Mouse (Mus musculus) kidney, postnatal 4 days (tissue): Measurements from ENCODE around the gene Gm5538.
A peak's percentile ranks its signal among the peaks of the same experiment; 100 is the strongest.

Experiments used
- DNase-seq, 2 experiments: peaks; one replicate each; pipeline ENCODE4 v3.0.0; 2021; ENCODE audit warnings: mixed read lengths in 2 of 2

Gm5538 gene

DNA sequence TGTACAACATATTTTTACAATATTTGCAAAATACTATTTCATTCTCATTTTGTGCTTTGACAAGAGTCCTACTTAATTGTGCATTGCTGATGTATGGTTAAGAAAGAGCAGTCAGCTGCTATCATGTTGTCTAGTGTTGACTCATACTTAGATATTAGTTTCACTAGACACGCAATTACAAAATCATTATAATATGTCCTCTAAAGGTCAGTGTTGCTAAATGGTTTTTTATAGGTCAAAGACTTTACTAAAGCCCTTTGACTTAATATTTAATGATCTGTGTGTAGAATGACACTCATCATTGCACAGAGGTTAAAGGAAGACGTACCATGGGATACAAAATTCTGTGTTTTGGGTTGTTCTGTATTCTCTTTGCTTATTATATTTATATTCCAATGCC lies at the start of gene Gm5538:
TSS of gene Gm5538 (plus strand) at position 301 of the 400 bp plus-strand sequence.
- no peak for DNase-seq

DNA sequence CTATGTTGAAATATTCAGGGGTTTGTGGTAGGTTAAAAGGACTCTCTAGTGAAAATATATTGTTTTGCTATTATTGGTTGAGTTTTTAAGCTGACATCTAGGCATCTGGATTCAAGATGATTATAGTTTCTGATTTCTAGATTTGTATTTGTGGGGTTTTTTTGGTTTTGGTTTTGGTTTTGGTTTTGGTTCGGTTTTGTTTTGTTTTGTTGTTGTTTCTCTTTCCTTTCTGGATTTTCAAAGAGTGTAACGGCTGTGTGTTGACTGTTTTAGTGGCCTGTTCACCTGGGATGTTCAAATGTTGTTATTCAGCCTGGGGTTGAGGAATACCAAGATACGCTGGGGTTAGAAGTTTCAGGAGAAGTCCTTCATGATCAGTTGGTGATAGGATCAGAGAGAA lies 32.2 kb upstream of the Gm5538 start:
- DNase-seq = no peak

DNA sequence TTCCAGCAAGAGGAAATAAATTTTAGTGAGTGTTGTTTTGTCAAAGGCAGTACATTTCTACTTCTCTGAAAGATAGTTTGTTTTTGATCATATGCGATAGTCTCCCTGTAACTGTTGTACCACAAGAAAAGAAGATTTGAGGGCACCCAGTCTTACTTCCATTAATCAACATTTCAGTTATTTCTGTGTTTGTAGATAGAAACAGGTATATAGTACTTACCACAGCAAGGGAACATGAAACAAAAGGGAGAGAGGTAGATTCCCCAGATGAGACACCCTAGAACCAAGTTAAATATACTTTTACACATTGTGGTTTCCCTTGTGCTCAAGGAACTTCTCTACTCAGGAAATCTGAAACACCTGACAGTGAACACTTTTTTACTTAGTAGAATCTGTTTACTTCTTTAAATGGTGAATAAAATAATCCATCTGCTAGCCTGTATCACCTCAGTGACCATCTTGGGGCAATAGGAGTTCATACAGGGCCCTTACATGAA lies 26.9 kb upstream of the Gm5538 start:
- DNase-seq = no peak

DNA sequence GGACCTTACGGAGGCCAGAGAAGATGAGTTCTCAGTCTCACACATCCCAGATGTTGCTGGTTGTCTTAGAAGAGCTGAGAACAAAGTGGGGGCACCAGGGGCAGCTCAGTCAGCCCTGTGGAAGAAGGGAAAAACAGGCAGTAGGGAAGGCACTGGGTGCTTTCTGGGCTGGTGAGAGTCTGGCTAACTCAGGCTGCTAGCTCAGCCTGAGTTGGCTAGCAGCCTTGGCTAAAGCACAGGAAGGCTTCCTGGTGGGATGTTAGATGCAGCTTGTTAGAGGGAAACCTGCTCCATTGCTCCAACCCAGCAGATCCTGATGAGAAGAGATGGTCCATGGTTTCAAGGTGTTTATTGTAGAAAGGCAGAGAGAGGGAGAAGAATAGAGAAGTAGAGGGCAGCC lies 10.3 kb downstream of the Gm5538 start:
- DNase-seq = no peak

DNA sequence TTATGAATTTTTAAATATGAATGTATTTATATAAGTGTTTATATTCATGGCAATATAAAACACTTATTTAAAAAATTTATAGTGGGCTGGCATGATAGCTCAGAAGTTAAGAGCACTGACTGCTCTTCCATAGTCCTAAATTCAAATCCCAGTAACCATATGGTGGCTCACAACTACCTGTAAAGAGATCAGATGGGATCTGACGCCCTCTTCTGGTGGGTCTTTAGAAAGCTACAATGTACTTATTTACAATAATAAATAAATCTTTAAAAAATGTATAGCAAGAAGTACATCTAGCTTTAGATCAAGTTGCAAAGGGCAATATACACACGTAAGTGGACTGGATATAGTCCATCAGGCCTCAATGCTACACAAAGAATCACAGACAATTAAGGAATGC lies 14.6 kb downstream of the Gm5538 start:
- peak in 1 of 2 experiments; percentile 3 for DNase-seq
